Mouse (Mus musculus): ENCODE measurements around the gene Gnpda2. TPM values are rescaled to one million over a fixed set of nuclear protein-coding genes. Genes with fewer than 3 reads are reported as not detected.

The Gnpda2 gene
- polyA plus RNA-seq, 1 experiment from 2014 or later = 34.9 TPM

DNA sequence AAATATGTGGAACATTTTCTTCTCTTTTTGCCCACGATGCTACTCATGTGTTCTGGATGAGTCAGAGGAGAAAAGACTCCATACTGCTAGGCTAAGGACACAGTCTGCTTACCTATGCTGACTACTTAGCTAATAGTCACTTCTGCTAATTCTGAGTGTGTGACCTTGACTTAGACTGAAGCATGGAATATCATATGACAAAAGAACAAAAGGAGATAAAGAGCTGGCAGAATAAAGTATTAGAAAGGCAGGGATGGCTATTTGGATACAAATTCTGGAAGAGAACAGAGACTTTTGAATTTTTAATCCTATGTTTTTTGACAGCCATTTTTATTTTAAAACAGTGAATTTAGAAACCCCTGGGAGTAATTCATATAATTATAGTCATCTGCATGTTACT lies 50.5 kb downstream of the Gnpda2 start:
- Histone ChIP-seq H3K4me2 (ENCODE audit: low read length) (no peak overlapping the region), H3K36me3 (ENCODE audit: control insufficient read depth, insufficient read depth, low read length) (no peaks in the 10 kb centered on the region), H3K4me3 (replicated peaks; ENCODE audit: low read depth, low read length) (no peak overlapping the region), H3K4me1 (ENCODE audit: control insufficient read depth, insufficient read depth, low read length) (no peaks in the 10 kb centered on the region), H3K9ac (replicated peaks; ENCODE audit: low read length) (no peak overlapping the region), H3K27me3 (ENCODE audit: control insufficient read depth, insufficient read depth, low read length) (no peaks in the 10 kb centered on the region), H3K9me3 (ENCODE audit: control insufficient read depth, low read length) (no peaks in the 10 kb centered on the region), H3K27ac (replicated peaks; ENCODE audit: low read depth, low read length) (no peak overlapping the region)
- no peak for ATAC-seq (ENCODE audit: low FRiP score, low TSS enrichment)
- no peak for DNase-seq
- WGBS = 83% methylated on average over 1 of the region's 1 CpGs

DNA sequence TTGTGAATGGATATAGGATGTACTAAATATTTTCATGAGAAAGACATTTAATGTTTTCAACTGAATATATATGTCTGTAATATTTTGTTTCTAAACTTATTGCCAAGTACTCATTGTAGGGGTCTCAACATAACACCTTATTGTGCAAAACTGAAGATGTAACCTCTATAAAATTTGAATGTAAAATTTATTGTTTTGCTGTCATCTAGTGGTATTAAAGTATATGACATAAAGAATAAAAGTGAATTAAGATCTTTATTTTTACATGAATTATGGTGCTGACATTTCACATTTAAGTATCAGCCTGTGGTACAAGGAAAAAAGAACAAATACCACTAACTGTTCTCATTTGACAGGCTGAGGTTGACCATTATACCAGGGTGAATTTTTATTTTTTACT lies 68.2 kb downstream of the Gnpda2 start:
- Histone ChIP-seq H3K27me3 (ENCODE audit: control insufficient read depth, insufficient read depth, low read length) (no peaks in the 10 kb centered on the region), H3K27ac (replicated peaks; ENCODE audit: low read depth, low read length) (no peak overlapping the region), H3K9ac (replicated peaks; ENCODE audit: low read length) (no peak overlapping the region), H3K9me3 (ENCODE audit: control insufficient read depth, low read length) (no peaks in the 10 kb centered on the region), H3K4me2 (ENCODE audit: low read length) (no peak overlapping the region), H3K4me3 (replicated peaks; ENCODE audit: low read depth, low read length) (no peak overlapping the region), H3K4me1 (ENCODE audit: control insufficient read depth, insufficient read depth, low read length) (no peaks in the 10 kb centered on the region), H3K36me3 (ENCODE audit: control insufficient read depth, insufficient read depth, low read length) (no peaks in the 10 kb centered on the region)
- ATAC-seq (ENCODE audit: low FRiP score, low TSS enrichment) = no peak
- peak; percentile 19 for DNase-seq

Other genes starting within 250 kb of the Gnpda2 start
- not detected in 2 replicates for gene Yipf7, start 49.7 kb downstream of the Gnpda2 start, polyA plus RNA-seq (2014; fragmentation: Nextera tagmentation; extraction: Ambion mirVana)
- gene Guf1, start 35.4 kb downstream of the Gnpda2 start, polyA plus RNA-seq (2014; fragmentation: Nextera tagmentation; extraction: Ambion mirVana) = 46.7 and 53.8 TPM in 2 replicates